Mouse (Mus musculus) cortical plate, adult 2 months (tissue): ENCODE measurements around the gene Brk1. TPM values are rescaled to one million over a fixed set of nuclear protein-coding genes. Genes with fewer than 3 reads are reported as not detected.

Source experiments
- H3K27ac ChIP-seq: fragments of 200-500 bp; 2 replicates; pipeline ENCODE4 v1.5.1; 2012; ENCODE audit warnings: low read length, control low read depth, inconsistent platforms; ENCODE audit not compliant: insufficient read depth
- H3K4me1 ChIP-seq: fragments of 200-500 bp; 2 replicates; pipeline ENCODE4 v1.6.1; 2011; ENCODE audit warnings: low read length; ENCODE audit not compliant: control insufficient read depth, insufficient read depth
- H3K4me3 ChIP-seq: fragments of 200-500 bp; 2 replicates; pipeline ENCODE4 v1.5.1; 2011; ENCODE audit warnings: mild to moderate bottlenecking, low read length, control low read depth; ENCODE audit not compliant: insufficient read depth
- CTCF ChIP-seq: fragments of 200-500 bp; IDR thresholded peaks from 2 replicates; pipeline ENCODE4 v1.5.1; 2011; ENCODE audit warnings: mild to moderate bottlenecking, control low read depth, low read length; ENCODE audit not compliant: insufficient read depth; ENCODE audit errors: extremely low read depth
- POLR2A ChIP-seq: fragments of 200-500 bp; IDR thresholded peaks from 2 replicates; pipeline ENCODE4 v1.6.1; 2011; ENCODE audit warnings: mild to moderate bottlenecking, low read length, control low read depth; ENCODE audit not compliant: insufficient read depth; ENCODE audit errors: extremely low read depth
- polyA plus RNA-seq: library from polyadenylated mRNA; depleted of rRNA; stranded (reverse); fragments of >200 nt; gene quantifications from 2 replicates; pipeline ENCODE4 v1.2.3, GENCODE M21; 2012; rRNA removed

The Brk1 gene
- polyA plus RNA-seq, 1 experiment: 442 TPM

DNA sequence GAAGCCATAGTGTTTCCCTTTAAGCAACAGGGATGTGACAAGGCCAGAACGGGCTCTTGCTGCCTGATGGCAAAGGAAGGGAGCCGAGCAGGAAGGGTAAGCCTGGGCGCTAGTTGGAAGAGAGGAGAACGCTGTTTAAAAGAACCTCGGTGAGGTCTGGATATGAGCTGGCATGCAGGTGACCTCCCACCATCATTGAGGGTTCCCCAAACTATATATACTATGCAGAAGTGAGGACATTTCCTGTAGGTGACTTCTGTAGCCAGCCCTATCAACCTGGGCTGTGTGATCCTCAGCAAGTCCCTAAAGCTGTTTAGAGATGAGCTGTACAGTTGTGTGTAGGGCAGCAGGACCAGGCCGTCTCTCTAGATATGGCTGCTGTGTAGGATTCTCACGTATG, 59.7 kb downstream of the Brk1 start:
- Histone ChIP-seq H3K4me1 (peaks cover 3% of the 10 kb centered on the region; the same call in 1 of the 2 replicates), H3K27ac (no peak overlapping the region), H3K4me3 (no peak overlapping the region)
- TF ChIP-seq POLR2A (no peak), CTCF (no peak)

Other genes with a start within 250 kb of the Brk1 start
- gene Tada3, start 226.9 kb upstream of the Brk1 start, polyA plus RNA-seq: 57.1 and 57.3 TPM in 2 replicates
- gene Arpc4, start 226.7 kb upstream of the Brk1 start, polyA plus RNA-seq: 156 and 177 TPM in 2 replicates
- 22.4 and 26.0 TPM in 2 replicates for gene Ttll3, start 215.5 kb upstream of the Brk1 start, polyA plus RNA-seq
- 37.0 and 38.6 TPM in 2 replicates for gene Rpusd3, start 185.4 kb upstream of the Brk1 start, polyA plus RNA-seq
- gene Cidec, start 169.0 kb upstream of the Brk1 start, polyA plus RNA-seq: not detected in 2 replicates
- 51.8 and 54.0 TPM in 2 replicates for gene Jagn1, start 162.2 kb upstream of the Brk1 start, polyA plus RNA-seq
- 0.42 and 0.75 TPM in 2 replicates for gene Il17re, start 146.3 kb upstream of the Brk1 start, polyA plus RNA-seq
- gene Il17rc, start 133.3 kb upstream of the Brk1 start, polyA plus RNA-seq: 6.9 and 7.3 TPM in 2 replicates
- 60.2 and 62.8 TPM in 2 replicates for gene Creld1, start 121.5 kb upstream of the Brk1 start, polyA plus RNA-seq
- 46.2 and 46.3 TPM in 2 replicates for gene Prrt3, start 102.8 kb upstream of the Brk1 start, polyA plus RNA-seq
- 90.0 and 95.2 TPM in 2 replicates for gene Emc3, start 73.1 kb upstream of the Brk1 start, polyA plus RNA-seq
- 4.2 and 4.3 TPM in 2 replicates for gene Fancd2, start 73.1 kb upstream of the Brk1 start, polyA plus RNA-seq
- gene Fancd2os, start 4.1 kb upstream of the Brk1 start, polyA plus RNA-seq: 0.19 and 0.21 TPM in 2 replicates
- 55.1 and 67.8 TPM in 2 replicates for gene Vhl, start 19.2 kb downstream of the Brk1 start, polyA plus RNA-seq
- 23.7 and 24.7 TPM in 2 replicates for gene Irak2, start 33.7 kb downstream of the Brk1 start, polyA plus RNA-seq
- 28.4 and 28.8 TPM in 2 replicates for gene Tatdn2, start 92.3 kb downstream of the Brk1 start, polyA plus RNA-seq
- 0.15 and 0.40 TPM in 2 replicates for gene Ghrl, start 115.1 kb downstream of the Brk1 start, polyA plus RNA-seq
- 105 TPM in 2 replicates for gene Sec13, start 136.0 kb downstream of the Brk1 start, polyA plus RNA-seq